Mouse (Mus musculus) stomach, postnatal 0 days (tissue): Measurements from ENCODE around the gene BB287469.
"Not testable (repeated sequence)": the region's sequence is repeated elsewhere in the genome, so short reads cannot be mapped to it uniquely, and the experiment has no call there.

ENCODE experiments used
- CTCF ChIP-seq: IDR thresholded peaks from 2 replicates; pipeline ENCODE4 v1.5.1; 2016; ENCODE audit warnings: antibody characterized with exemption, low read depth, mild to moderate bottlenecking, moderate library complexity
- EP300 ChIP-seq: optimal IDR thresholded peaks from 2 replicates; pipeline ENCODE3; 2016; ENCODE audit warnings: antibody characterized with exemption

DNA sequence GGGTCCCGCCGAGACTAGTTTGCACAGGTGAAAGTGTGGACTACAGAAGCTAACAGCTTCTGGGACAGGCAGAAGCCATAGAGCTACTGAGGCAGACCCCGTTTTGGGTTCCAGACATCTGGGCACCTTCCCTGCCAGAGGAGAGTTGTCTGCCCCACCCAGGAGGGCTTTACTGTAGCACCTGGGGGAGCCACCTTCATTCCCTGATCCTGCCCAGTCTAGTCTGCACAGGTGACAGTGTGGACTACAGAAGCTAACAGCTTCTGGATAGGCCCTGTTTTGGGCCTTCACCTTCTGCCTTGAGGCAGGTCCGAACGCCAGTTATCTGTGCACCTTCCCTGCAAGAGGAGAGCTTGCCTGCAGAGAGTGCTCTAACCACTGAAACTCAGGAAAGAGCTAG, 18.4 kb upstream of the BB287469 start:
- not testable (repeated sequence) for TF ChIP-seq CTCF, EP300
